Mouse (Mus musculus) stomach, embryonic 14.5 days (tissue): Measurements from ENCODE around the gene Cd37. TPM values are rescaled to one million over a fixed set of nuclear protein-coding genes. Genes with fewer than 3 reads are reported as not detected.
A peak's percentile ranks its signal among the peaks of the same experiment; 100 is the strongest.

Source experiments
- ATAC-seq: fragments of 200-750 bp; cut with Nextera tagmentation; 2 replicates; pipeline ENCODE4 v1.8.0; 2017; ENCODE audit warnings: low read depth, moderate TSS enrichment; ENCODE audit not compliant: insufficient number of reproducible peaks, insufficient read depth, low FRiP score
- H3K27ac ChIP-seq: fragments of 300-500 bp; sonication (generic); 2 replicates; pipeline ENCODE4 v1.5.1; 2014; ENCODE audit warnings: mild to moderate bottlenecking, low read length, moderate library complexity, mixed read lengths
- H3K27me3 ChIP-seq: fragments of 300-500 bp; sonication (generic); 2 replicates; pipeline ENCODE4 v1.6.1; 2014; ENCODE audit warnings: low read length, control low read depth, mixed read lengths; ENCODE audit not compliant: control insufficient read depth, insufficient read depth
- H3K36me3 ChIP-seq: fragments of 300-500 bp; sonication (generic); 2 replicates; pipeline ENCODE4 v1.6.1; 2014; ENCODE audit warnings: mild to moderate bottlenecking, control low read depth, low read length, moderate library complexity, mixed read lengths; ENCODE audit not compliant: control insufficient read depth, insufficient read depth
- H3K4me1 ChIP-seq: fragments of 300-500 bp; sonication (generic); 2 replicates; pipeline ENCODE4 v1.6.1; 2014; ENCODE audit warnings: low read length, control low read depth, mixed read lengths; ENCODE audit not compliant: control insufficient read depth, insufficient read depth
- H3K4me2 ChIP-seq: fragments of 300-500 bp; sonication (generic); replicated peaks from 2 replicates; pipeline ENCODE4 v1.6.1; 2014; ENCODE audit warnings: low read depth, low read length, control low read depth
- H3K4me3 ChIP-seq: fragments of 300-500 bp; sonication (generic); 2 replicates; pipeline ENCODE4 v1.5.1; 2014; ENCODE audit warnings: low read depth, low read length, control low read depth
- H3K9ac ChIP-seq: fragments of 300-500 bp; sonication (generic); replicated peaks from 2 replicates; pipeline ENCODE4 v1.6.1; 2014; ENCODE audit warnings: low read depth, mild to moderate bottlenecking, control low read depth, low read length, moderate library complexity, mixed read lengths
- H3K9me3 ChIP-seq: fragments of 300-500 bp; sonication (generic); 2 replicates; pipeline ENCODE4 v1.6.1; 2016; ENCODE audit warnings: low read depth, low read length, control low read depth; ENCODE audit not compliant: control insufficient read depth
- WGBS: fragments of 180-500 bp; shearing (Covaris S2); extraction: QIAGEN DNeasy Blood & Tissue Kit; methylation state at CpG from one replicate; pipeline ENCODE4 v1.1.7; 2014; 5-methylcytosine and 5-hydroxymethylcytosine counted together
- polyA plus RNA-seq: library from polyadenylated mRNA; unstranded; fragments of >200 nt; fragmentation: Nextera tagmentation; extraction: Ambion mirVana; gene quantifications from 2 replicates; pipeline ENCODE4 v1.2.1, GENCODE M21; 2014

The Cd37 gene
- polyA plus RNA-seq, 1 experiment from 2014 or later, result 2.2 TPM

GRCm38 (mm10) chr7:45240109-45240508, 1.2 kb upstream of the Cd37 start:
- H3K27ac ChIP-seq, result no peak overlapping the region
- no peak for ATAC-seq
- H3K4me3 ChIP-seq, result no peak overlapping the region
- H3K36me3 ChIP-seq, result no peaks in the 10 kb centered on the region
- H3K4me2 ChIP-seq, result no peak overlapping the region
- H3K27me3 ChIP-seq, result 0 out of 2 replicates have a peak, but pooled peaks cover 5% of the 10 kb centered on the region
- no peak overlapping the region for H3K9ac ChIP-seq
- no peaks in the 10 kb centered on the region for H3K9me3 ChIP-seq
- H3K4me1 ChIP-seq, result 0 out of 2 replicates have a peak, but pooled peaks cover 6% of the 10 kb centered on the region
- WGBS, result 89% methylated on average over 7 of the region's 7 CpGs

GRCm38 (mm10) chr7:45237747-45238699, 892 bp downstream of the Cd37 start:
- Histone ChIP-seq H3K36me3 (peaks cover 4% of the 10 kb centered on the region; the same call in 1 of the 2 replicates), H3K9me3 (no peaks in the 10 kb centered on the region), H3K4me1 (peaks cover 19% of the 10 kb centered on the region), H3K27me3 (0 out of 2 replicates have a peak, but pooled peaks cover 5% of the 10 kb centered on the region), H3K4me2 (no peak overlapping the region), H3K9ac (no peak overlapping the region), H3K4me3 (no peak overlapping the region), H3K27ac (no peak overlapping the region)
- WGBS, result 72% methylated on average over 17 of the region's 17 CpGs
- ATAC-seq, result no peak

GRCm38 (mm10) chr7:45235656-45236180, 3.2 kb downstream of the Cd37 start:
- 0 out of 2 replicates have a peak, but pooled peaks have one; percentile 4 for ATAC-seq
- H3K9ac ChIP-seq, result no peak overlapping the region
- H3K4me2 ChIP-seq, result peak overlapping the region; percentile 42
- H3K27me3 ChIP-seq, result 0 out of 2 replicates have a peak, but pooled peaks cover 5% of the 10 kb centered on the region
- no peaks in the 10 kb centered on the region for H3K9me3 ChIP-seq
- H3K4me1 ChIP-seq, result peaks cover 19% of the 10 kb centered on the region
- H3K4me3 ChIP-seq, result peak overlapping the region; percentile 3; the same call in 1 of the 2 replicates
- 30% methylated on average over 17 of the region's 17 CpGs for WGBS
- peaks cover 26% of the 10 kb centered on the region for H3K36me3 ChIP-seq
- H3K27ac ChIP-seq, result no peak overlapping the region

GRCm38 (mm10) chr7:45234922-45235571, 3.9 kb downstream of the Cd37 start:
- H3K4me1 ChIP-seq, result peaks cover 16% of the 10 kb centered on the region
- no peaks in the 10 kb centered on the region for H3K9me3 ChIP-seq
- H3K27me3 ChIP-seq, result 0 out of 2 replicates have a peak, but pooled peaks cover 5% of the 10 kb centered on the region
- H3K27ac ChIP-seq, result 0 out of 2 replicates have a peak overlapping the region, but pooled peaks have one; percentile 28
- peak overlapping the region; percentile 3; the same call in 1 of the 2 replicates for H3K4me3 ChIP-seq
- ATAC-seq, result peak; percentile 78
- WGBS, result 7% methylated on average over 21 of the region's 21 CpGs
- peak overlapping the region; percentile 42 for H3K4me2 ChIP-seq
- H3K9ac ChIP-seq, result no peak overlapping the region
- peaks cover 26% of the 10 kb centered on the region for H3K36me3 ChIP-seq

- peaks cover 32% of the 10 kb centered on the region for H3K36me3 ChIP-seq
- H3K4me2 ChIP-seq, result peak overlapping the region; percentile 42
- no peak overlapping the region; the same call in 1 of the 2 replicates for H3K4me3 ChIP-seq
- 0 out of 2 replicates have a peak overlapping the region, but pooled peaks have one; percentile 28 for H3K27ac ChIP-seq
- H3K4me1 ChIP-seq, result peaks cover 16% of the 10 kb centered on the region
- no peak overlapping the region for H3K9ac ChIP-seq
- ATAC-seq, result no peak
- 0 out of 2 replicates have a peak, but pooled peaks cover 5% of the 10 kb centered on the region for H3K27me3 ChIP-seq
- no peaks in the 10 kb centered on the region for H3K9me3 ChIP-seq
- 10% methylated on average over 29 of the region's 29 CpGs for WGBS
Measured at GRCm38 (mm10) chr7:45234333-45234841, 4.5 kb downstream of the Cd37 start.

GRCm38 (mm10) chr7:45233580-45234332, 5.2 kb downstream of the Cd37 start:
- ATAC-seq, result no peak
- Histone ChIP-seq H3K4me1 (peaks cover 16% of the 10 kb centered on the region), H3K4me2 (peak overlapping the region; percentile 15; the same call in 1 of the 2 replicates), H3K9me3 (no peaks in the 10 kb centered on the region), H3K36me3 (peaks cover 38% of the 10 kb centered on the region), H3K27ac (0 out of 2 replicates have a peak overlapping the region, but pooled peaks have one; percentile 28), H3K4me3 (no peak overlapping the region), H3K27me3 (0 out of 2 replicates have a peak, but pooled peaks cover 5% of the 10 kb centered on the region), H3K9ac (no peak overlapping the region)
- WGBS, result 34% methylated on average over 20 of the region's 20 CpGs

- no peak for ATAC-seq
- H3K9ac ChIP-seq, result no peak overlapping the region
- WGBS, result 58% methylated on average over 13 of the region's 13 CpGs
- peaks cover 16% of the 10 kb centered on the region for H3K4me1 ChIP-seq
- H3K4me2 ChIP-seq, result no peak overlapping the region
- H3K9me3 ChIP-seq, result no peaks in the 10 kb centered on the region
- H3K36me3 ChIP-seq, result peaks cover 47% of the 10 kb centered on the region
- no peak overlapping the region for H3K4me3 ChIP-seq
- H3K27me3 ChIP-seq, result 0 out of 2 replicates have a peak, but pooled peaks cover 2% of the 10 kb centered on the region
- H3K27ac ChIP-seq, result no peak overlapping the region
Measured at GRCm38 (mm10) chr7:45232716-45233465, 6.0 kb downstream of the Cd37 start.
